Mouse (Mus musculus) urinary bladder, postnatal 25 days (tissue): Measurements from ENCODE around the gene Fopnl.

Experiments
- DNase-seq: peaks from one replicate; pipeline ENCODE4 v3.0.0; 2022; ENCODE audit warnings: low spot score

Gene Fopnl

GRCm38 (mm10) chr16:14316884-14317876, at the start of gene Fopnl:
TSS of gene Fopnl (minus strand) at chr16:14317405.
- peak; percentile 90 for DNase-seq

- no peak for DNase-seq
Measured at GRCm38 (mm10) chr16:14366017-14366416, 48.8 kb upstream of the Fopnl start.

- DNase-seq, result no peak
Measured at GRCm38 (mm10) chr16:14365457-14365856, 48.3 kb upstream of the Fopnl start.

- DNase-seq, result no peak
Measured at GRCm38 (mm10) chr16:14364066-14364465, 46.9 kb upstream of the Fopnl start.

- no peak for DNase-seq
Measured at GRCm38 (mm10) chr16:14363496-14363895, 46.3 kb upstream of the Fopnl start.

- no peak for DNase-seq
Measured at GRCm38 (mm10) chr16:14362099-14362820, 45.1 kb upstream of the Fopnl start.

- peak; percentile 73 for DNase-seq
Measured at GRCm38 (mm10) chr16:14361362-14362098, 44.3 kb upstream of the Fopnl start, which contains the start of gene Abcc1. TSS of gene Abcc1 (plus strand) at chr16:14361558.

- no peak for DNase-seq
Measured at GRCm38 (mm10) chr16:14360931-14361330, 43.7 kb upstream of the Fopnl start.

- DNase-seq, result no peak
Measured at GRCm38 (mm10) chr16:14358531-14358930, 41.3 kb upstream of the Fopnl start.

GRCm38 (mm10) chr16:14357859-14358258, 40.7 kb upstream of the Fopnl start:
- DNase-seq, result no peak

GRCm38 (mm10) chr16:14352663-14353062, 35.5 kb upstream of the Fopnl start:
- no peak for DNase-seq

GRCm38 (mm10) chr16:14352234-14352633, 35.0 kb upstream of the Fopnl start:
- DNase-seq, result no peak

- DNase-seq, result no peak
Measured at GRCm38 (mm10) chr16:14351571-14351970, 34.4 kb upstream of the Fopnl start.

GRCm38 (mm10) chr16:14344967-14345366, 27.8 kb upstream of the Fopnl start:
- DNase-seq, result no peak

- DNase-seq, result no peak
Measured at GRCm38 (mm10) chr16:14328156-14328555, 11.0 kb upstream of the Fopnl start.

- no peak for DNase-seq
Measured at GRCm38 (mm10) chr16:14320494-14320893, 3.3 kb upstream of the Fopnl start.

- DNase-seq, result peak; percentile 13
Measured at GRCm38 (mm10) chr16:14319681-14320080, 2.5 kb upstream of the Fopnl start.

- no peak for DNase-seq
Measured at GRCm38 (mm10) chr16:14312914-14313313, 4.3 kb downstream of the Fopnl start.

- DNase-seq, result no peak
Measured at GRCm38 (mm10) chr16:14311371-14311770, 5.8 kb downstream of the Fopnl start.

- DNase-seq, result no peak
Measured at GRCm38 (mm10) chr16:14309833-14310232, 7.4 kb downstream of the Fopnl start.

- DNase-seq, result no peak
Measured at GRCm38 (mm10) chr16:14308245-14309073, 8.7 kb downstream of the Fopnl start.
